Mouse (Mus musculus): Measurements from ENCODE around the gene Sds. TPM values are rescaled to one million over a fixed set of nuclear protein-coding genes. Genes with fewer than 3 reads are reported as not detected.
A peak's percentile ranks its signal among the peaks of the same experiment; 100 is the strongest.

Gene Sds
- polyA plus RNA-seq, 1 experiment from 2014 or later: not detected

GRCm38 (mm10) chr5:120447305-120447704 is 29.0 kb upstream of the Sds start:
- Histone ChIP-seq H3K27me3 (peaks cover 65% of the 10 kb centered on the region), H3K4me2 (no peak overlapping the region), H3K27ac (no peak overlapping the region), H3K9me3 (replicated peaks) (no peaks in the 10 kb centered on the region), H3K9ac (no peak overlapping the region), H3K4me1 (replicated peaks) (no peaks in the 10 kb centered on the region), H3K36me3 (no peaks in the 10 kb centered on the region), H3K4me3 (no peak overlapping the region)
- no peak for ATAC-seq (replicated peaks; ENCODE audit: insufficient number of reproducible peaks, insufficient read depth, low FRiP score, low read depth)
- 25% methylated on average over 13 of the region's 13 CpGs for WGBS

- Histone ChIP-seq H3K27ac (no peak overlapping the region), H3K27me3 (peaks cover 40% of the 10 kb centered on the region), H3K4me1 (replicated peaks) (0 out of 2 replicates have a peak, but pooled peaks cover 3% of the 10 kb centered on the region), H3K9me3 (replicated peaks) (no peaks in the 10 kb centered on the region), H3K36me3 (no peaks in the 10 kb centered on the region), H3K4me3 (no peak overlapping the region), H3K4me2 (no peak overlapping the region), H3K9ac (no peak overlapping the region)
- WGBS: 62% methylated on average over 14 of the region's 14 CpGs
- ATAC-seq (replicated peaks; ENCODE audit: insufficient number of reproducible peaks, insufficient read depth, low FRiP score, low read depth): no peak
Measured at GRCm38 (mm10) chr5:120454756-120455337, 21.5 kb upstream of the Sds start.

- H3K4me2 ChIP-seq: no peak overlapping the region
- 11% methylated on average over 1 of the region's 1 CpGs for WGBS
- no peak overlapping the region for H3K4me3 ChIP-seq
- H3K4me1 ChIP-seq (replicated peaks): 0 out of 2 replicates have a peak, but pooled peaks cover 3% of the 10 kb centered on the region
- H3K27ac ChIP-seq: no peak overlapping the region
- no peaks in the 10 kb centered on the region for H3K9me3 ChIP-seq (replicated peaks)
- no peaks in the 10 kb centered on the region for H3K36me3 ChIP-seq
- H3K9ac ChIP-seq: no peak overlapping the region
- no peak for ATAC-seq (replicated peaks; ENCODE audit: insufficient number of reproducible peaks, insufficient read depth, low FRiP score, low read depth)
- peaks cover 40% of the 10 kb centered on the region for H3K27me3 ChIP-seq
Measured at GRCm38 (mm10) chr5:120456253-120456652, 20.1 kb upstream of the Sds start.

- ATAC-seq (replicated peaks; ENCODE audit: insufficient number of reproducible peaks, insufficient read depth, low FRiP score, low read depth): no peak
- H3K27ac ChIP-seq: no peak overlapping the region
- no peak overlapping the region for H3K4me2 ChIP-seq
- no peak overlapping the region for H3K4me3 ChIP-seq
- H3K4me1 ChIP-seq (replicated peaks): 0 out of 2 replicates have a peak, but pooled peaks cover 3% of the 10 kb centered on the region
- H3K36me3 ChIP-seq: no peaks in the 10 kb centered on the region
- WGBS: 47% methylated on average over 7 of the region's 7 CpGs
- H3K9ac ChIP-seq: no peak overlapping the region
- peaks cover 41% of the 10 kb centered on the region for H3K27me3 ChIP-seq
- no peaks in the 10 kb centered on the region for H3K9me3 ChIP-seq (replicated peaks)
Measured at GRCm38 (mm10) chr5:120456841-120457554, 19.3 kb upstream of the Sds start.

GRCm38 (mm10) chr5:120457628-120458027 is 18.7 kb upstream of the Sds start:
- WGBS: 7% methylated on average over 9 of the region's 9 CpGs
- peaks cover 41% of the 10 kb centered on the region for H3K27me3 ChIP-seq

GRCm38 (mm10) chr5:120459133-120459532 is 17.2 kb upstream of the Sds start:
- no peak overlapping the region for H3K27ac ChIP-seq
- no peaks in the 10 kb centered on the region for H3K9me3 ChIP-seq (replicated peaks)
- H3K9ac ChIP-seq: no peak overlapping the region
- WGBS: 71% methylated on average over 10 of the region's 10 CpGs
- peaks cover 54% of the 10 kb centered on the region for H3K27me3 ChIP-seq
- 0 out of 2 replicates have a peak, but pooled peaks have one; percentile 13 for ATAC-seq (replicated peaks; ENCODE audit: insufficient number of reproducible peaks, insufficient read depth, low FRiP score, low read depth)
- no peak overlapping the region for H3K4me2 ChIP-seq
- 0 out of 2 replicates have a peak, but pooled peaks cover 3% of the 10 kb centered on the region for H3K4me1 ChIP-seq (replicated peaks)
- no peaks in the 10 kb centered on the region for H3K36me3 ChIP-seq
- no peak overlapping the region for H3K4me3 ChIP-seq

More at GRCm38 (mm10) chr5:120457628-120458027, 18.7 kb upstream of the Sds start:
- Histone ChIP-seq H3K4me3 (no peak overlapping the region), H3K9ac (no peak overlapping the region), H3K27ac (no peak overlapping the region), H3K4me2 (no peak overlapping the region), H3K36me3 (no peaks in the 10 kb centered on the region), H3K9me3 (replicated peaks) (no peaks in the 10 kb centered on the region), H3K4me1 (replicated peaks) (0 out of 2 replicates have a peak, but pooled peaks cover 3% of the 10 kb centered on the region)
- ATAC-seq (replicated peaks; ENCODE audit: insufficient number of reproducible peaks, insufficient read depth, low FRiP score, low read depth): no peak

- ATAC-seq (replicated peaks; ENCODE audit: insufficient number of reproducible peaks, insufficient read depth, low FRiP score, low read depth): no peak
- no peak overlapping the region for H3K9ac ChIP-seq
- 77% methylated on average over 15 of the region's 15 CpGs for WGBS
- no peak overlapping the region for H3K4me2 ChIP-seq
- H3K4me1 ChIP-seq (replicated peaks): peaks cover 16% of the 10 kb centered on the region
- no peak overlapping the region for H3K27ac ChIP-seq
- no peaks in the 10 kb centered on the region for H3K36me3 ChIP-seq
- no peak overlapping the region for H3K4me3 ChIP-seq
- no peaks in the 10 kb centered on the region for H3K9me3 ChIP-seq (replicated peaks)
- peaks cover 33% of the 10 kb centered on the region for H3K27me3 ChIP-seq
Measured at GRCm38 (mm10) chr5:120461902-120462301, 14.4 kb upstream of the Sds start.

- H3K4me1 ChIP-seq (replicated peaks): peaks cover 15% of the 10 kb centered on the region
- WGBS: 82% methylated on average over 4 of the region's 4 CpGs
- ATAC-seq (replicated peaks; ENCODE audit: insufficient number of reproducible peaks, insufficient read depth, low FRiP score, low read depth): no peak
- peaks cover 32% of the 10 kb centered on the region for H3K27me3 ChIP-seq
- no peak overlapping the region for H3K4me2 ChIP-seq
- H3K9me3 ChIP-seq (replicated peaks): no peaks in the 10 kb centered on the region
- H3K36me3 ChIP-seq: no peaks in the 10 kb centered on the region
- no peak overlapping the region for H3K27ac ChIP-seq
- no peak overlapping the region for H3K9ac ChIP-seq
- H3K4me3 ChIP-seq: no peak overlapping the region
Measured at GRCm38 (mm10) chr5:120464321-120464720, 12.0 kb upstream of the Sds start.

- H3K4me1 ChIP-seq (replicated peaks): peaks cover 15% of the 10 kb centered on the region
Measured at GRCm38 (mm10) chr5:120465062-120465461, 11.3 kb upstream of the Sds start.

GRCm38 (mm10) chr5:120465860-120466259 is 10.5 kb upstream of the Sds start:
- H3K4me1 ChIP-seq (replicated peaks): peaks cover 15% of the 10 kb centered on the region
- H3K27ac ChIP-seq: peak overlapping the region; percentile 78
- 24% methylated on average over 6 of the region's 6 CpGs for WGBS
- H3K36me3 ChIP-seq: no peaks in the 10 kb centered on the region
- no peaks in the 10 kb centered on the region for H3K9me3 ChIP-seq (replicated peaks)
- H3K4me2 ChIP-seq: no peak overlapping the region
- no peak overlapping the region for H3K4me3 ChIP-seq
- peaks cover 22% of the 10 kb centered on the region for H3K27me3 ChIP-seq
- peak; percentile 84 for ATAC-seq (replicated peaks; ENCODE audit: insufficient number of reproducible peaks, insufficient read depth, low FRiP score, low read depth)
- H3K9ac ChIP-seq: no peak overlapping the region

More at GRCm38 (mm10) chr5:120465062-120465461, 11.3 kb upstream of the Sds start:
- ATAC-seq (replicated peaks; ENCODE audit: insufficient number of reproducible peaks, insufficient read depth, low FRiP score, low read depth): no peak
- H3K4me2 ChIP-seq: no peak overlapping the region
- no peak overlapping the region for H3K4me3 ChIP-seq
- H3K9ac ChIP-seq: no peak overlapping the region
- 37% methylated on average over 5 of the region's 5 CpGs for WGBS
- no peaks in the 10 kb centered on the region for H3K9me3 ChIP-seq (replicated peaks)
- no peak overlapping the region for H3K27ac ChIP-seq
- no peaks in the 10 kb centered on the region for H3K36me3 ChIP-seq
- H3K27me3 ChIP-seq: peaks cover 26% of the 10 kb centered on the region

- H3K27ac ChIP-seq: peak overlapping the region; percentile 78
- 16% methylated on average over 4 of the region's 4 CpGs for WGBS
- H3K4me2 ChIP-seq: peak overlapping the region; percentile 61
- H3K4me1 ChIP-seq (replicated peaks): peaks cover 15% of the 10 kb centered on the region
- 0 out of 2 replicates have a peak, but pooled peaks have one; percentile 24 for ATAC-seq (replicated peaks; ENCODE audit: insufficient number of reproducible peaks, insufficient read depth, low FRiP score, low read depth)
- H3K36me3 ChIP-seq: no peaks in the 10 kb centered on the region
- peak overlapping the region; percentile 47 for H3K4me3 ChIP-seq
- H3K9me3 ChIP-seq (replicated peaks): no peaks in the 10 kb centered on the region
- peaks cover 20% of the 10 kb centered on the region for H3K27me3 ChIP-seq
- H3K9ac ChIP-seq: peak overlapping the region; percentile 31
Measured at GRCm38 (mm10) chr5:120467026-120467425, 9.3 kb upstream of the Sds start.

Data from heart, embryonic 15.5 days (tissue).